Mouse (Mus musculus) ES-E14 (cell line): ENCODE measurements around the gene Kcnc1.

Source experiments
- CHD2 ChIP-seq: IDR thresholded peaks from 2 replicates; pipeline ENCODE4 v1.6.1; 2014; ENCODE audit warnings: mild to moderate bottlenecking, low read depth, low read length, inconsistent platforms
- HCFC1 ChIP-seq: IDR thresholded peaks from 2 replicates; pipeline ENCODE4 v1.6.1; 2012; ENCODE audit warnings: low read length, inconsistent platforms, borderline replicate concordance; ENCODE audit not compliant: insufficient read depth
- MAFK ChIP-seq: IDR thresholded peaks from 2 replicates; pipeline ENCODE4 v1.6.1; 2014; ENCODE audit warnings: mild to moderate bottlenecking, low read depth, low read length, inconsistent platforms; ENCODE audit not compliant: insufficient read depth
- ZC3H11A ChIP-seq: IDR thresholded peaks from 2 replicates; pipeline ENCODE4 v1.6.1; 2012; ENCODE audit warnings: low read depth, mild to moderate bottlenecking, inconsistent platforms, low read length, borderline replicate concordance
- ZNF384 ChIP-seq: IDR thresholded peaks from 2 replicates; pipeline ENCODE4 v1.6.1; 2012; ENCODE audit warnings: low read depth, low read length, inconsistent platforms

GRCm38 (mm10) chr7:46396928-46397731 is 833 bp downstream of the Kcnc1 start:
- TF ChIP-seq ZC3H11A (no peak), MAFK (no peak), CHD2 (no peak), HCFC1 (no peak), ZNF384 (no peak)
